Mouse (Mus musculus) intestine, embryonic 16.5 days (tissue): ENCODE measurements at regions not wholly inside any gene's neighbourhood (a gene's known extent, or its start where the extent isn't known, plus 50 kb on each side); places are given as distances from the start of the nearest gene placed in this dataset.

Experiments used
- ATAC-seq: fragments of 200-750 bp; cut with Nextera tagmentation; 2 replicates; pipeline ENCODE4 v1.8.0; 2017; ENCODE audit warnings: moderate TSS enrichment, moderate library complexity
- H3K27ac ChIP-seq: fragments of 300-500 bp; sonication (generic); 2 replicates; pipeline ENCODE4 v1.5.1; 2014; ENCODE audit warnings: mild to moderate bottlenecking, low read length
- H3K27me3 ChIP-seq: fragments of 300-500 bp; sonication (generic); replicated peaks from 2 replicates; pipeline ENCODE4 v1.6.1; 2014; ENCODE audit warnings: low read length, control low read depth, mixed read lengths; ENCODE audit not compliant: control insufficient read depth, insufficient read depth
- H3K36me3 ChIP-seq: fragments of 300-500 bp; sonication (generic); 2 replicates; pipeline ENCODE4 v1.6.1; 2014; ENCODE audit warnings: low read length, control low read depth; ENCODE audit not compliant: control insufficient read depth, insufficient read depth
- H3K4me1 ChIP-seq: fragments of 300-500 bp; sonication (generic); 2 replicates; pipeline ENCODE4 v1.6.1; 2014; ENCODE audit warnings: low read length, control low read depth, mixed read lengths; ENCODE audit not compliant: control insufficient read depth, insufficient read depth
- H3K4me2 ChIP-seq: fragments of 300-500 bp; sonication (generic); 2 replicates; pipeline ENCODE4 v1.6.1; 2014; ENCODE audit warnings: low read depth, low read length, control low read depth
- H3K4me3 ChIP-seq: fragments of 300-500 bp; sonication (generic); 2 replicates; pipeline ENCODE4 v1.5.1; 2014; ENCODE audit warnings: mild to moderate bottlenecking, low read length
- H3K9ac ChIP-seq: fragments of 300-500 bp; sonication (generic); 2 replicates; pipeline ENCODE4 v1.6.1; 2014; ENCODE audit warnings: low read depth, low read length
- H3K9me3 ChIP-seq: fragments of 300-500 bp; sonication (generic); 2 replicates; pipeline ENCODE4 v1.6.1; 2016; ENCODE audit warnings: low read length, control low read depth; ENCODE audit not compliant: control insufficient read depth
- WGBS: fragments of 180-500 bp; shearing (Covaris S2); extraction: QIAGEN DNeasy Blood & Tissue Kit; methylation state at CpG from one replicate; pipeline ENCODE4 v1.1.7; 2014; 5-methylcytosine and 5-hydroxymethylcytosine counted together

- no peaks in the 10 kb centered on the region for H3K27me3 ChIP-seq
- no peak overlapping the region for H3K4me3 ChIP-seq
- no peaks in the 10 kb centered on the region for H3K9me3 ChIP-seq
- no peak overlapping the region for H3K4me2 ChIP-seq
- H3K4me1 ChIP-seq = peaks cover 3% of the 10 kb centered on the region; the same call in 1 of the 2 replicates
- 89% methylated on average over 2 of the region's 2 CpGs for WGBS
- H3K9ac ChIP-seq = no peak overlapping the region
- ATAC-seq = no peak
- no peak overlapping the region for H3K27ac ChIP-seq
- H3K36me3 ChIP-seq = no peaks in the 10 kb centered on the region
Measured at GRCm38 (mm10) chr7:129818833-129819232, 227.2 kb downstream of the Wdr11 start.

GRCm38 (mm10) chr7:129819651-129820050 is 228.0 kb downstream of the Wdr11 start:
- Histone ChIP-seq H3K27ac (no peak overlapping the region), H3K4me1 (no peaks in the 10 kb centered on the region), H3K27me3 (no peaks in the 10 kb centered on the region), H3K36me3 (no peaks in the 10 kb centered on the region), H3K4me2 (no peak overlapping the region), H3K9ac (no peak overlapping the region), H3K9me3 (no peaks in the 10 kb centered on the region), H3K4me3 (no peak overlapping the region)
- WGBS = 87% methylated on average over 5 of the region's 5 CpGs
- no peak for ATAC-seq

DNA sequence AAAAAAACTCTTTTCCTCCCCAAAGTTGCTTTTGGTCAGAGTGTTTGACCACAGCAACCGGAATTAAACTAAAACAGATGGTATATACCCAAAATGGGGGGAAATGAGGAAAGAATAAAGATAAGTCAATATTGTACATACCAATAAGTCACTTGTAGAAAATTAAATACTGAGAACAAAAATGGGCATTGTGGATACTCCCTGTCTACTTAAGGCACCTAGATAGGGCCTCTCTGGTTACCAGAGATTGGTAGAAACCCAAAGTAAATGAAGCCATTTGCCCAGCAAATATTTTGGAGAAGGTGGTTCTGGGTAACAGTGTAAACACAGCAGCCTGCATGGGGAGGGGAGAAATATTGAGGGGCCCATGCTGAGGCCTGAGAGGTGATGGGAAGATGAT is 237.3 kb downstream of the Wdr11 start:
- H3K36me3 ChIP-seq = no peaks in the 10 kb centered on the region
- WGBS = 88% methylated on average over 1 of the region's 1 CpGs
- no peaks in the 10 kb centered on the region for H3K27me3 ChIP-seq
- H3K9ac ChIP-seq = no peak overlapping the region
- no peaks in the 10 kb centered on the region for H3K4me1 ChIP-seq
- ATAC-seq = no peak
- no peaks in the 10 kb centered on the region for H3K9me3 ChIP-seq
- H3K4me3 ChIP-seq = no peak overlapping the region
- H3K27ac ChIP-seq = no peak overlapping the region
- no peak overlapping the region for H3K4me2 ChIP-seq

GRCm38 (mm10) chr7:129832830-129833229 is 241.2 kb downstream of the Wdr11 start:
- no peak overlapping the region for H3K27ac ChIP-seq

DNA sequence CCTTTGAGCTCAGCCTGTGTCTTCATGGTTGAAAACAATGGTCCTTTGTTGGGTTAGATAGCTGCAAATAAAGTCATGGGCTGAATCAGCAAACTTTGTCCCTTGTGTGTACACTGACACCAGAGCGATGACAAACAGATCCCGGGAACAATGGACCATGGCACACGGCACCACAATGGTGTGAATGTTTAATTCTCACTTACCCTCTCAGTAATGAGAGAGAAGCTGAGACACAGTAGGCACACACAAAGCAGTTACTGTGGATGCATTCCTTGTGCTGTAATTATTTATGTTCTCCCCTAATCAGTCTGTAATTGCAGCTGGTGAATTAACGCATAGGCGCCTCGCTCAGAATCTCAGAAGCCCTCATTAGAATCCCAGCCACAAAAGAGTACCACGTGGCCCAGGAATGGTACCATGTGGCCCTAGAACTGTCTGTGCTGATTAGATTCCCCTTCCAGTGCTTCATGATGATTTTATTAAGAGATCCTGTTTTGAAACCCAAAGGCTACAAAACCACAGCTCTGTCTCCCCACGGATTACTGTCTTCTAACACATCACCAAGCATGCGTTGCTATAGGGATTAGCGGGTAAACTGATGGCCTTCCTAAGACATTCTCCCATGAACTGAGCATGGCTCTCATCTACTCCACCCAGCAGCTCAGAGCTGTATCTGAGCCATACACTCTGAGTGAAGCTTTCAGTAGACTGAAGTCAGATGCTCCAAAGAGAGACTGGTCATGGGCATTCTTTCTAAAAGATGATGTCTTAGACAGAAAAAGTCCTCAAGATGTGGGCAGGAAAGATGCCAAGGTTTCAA is 250.8 kb downstream of the Wdr11 start:
- Histone ChIP-seq H3K9me3 (no peaks in the 10 kb centered on the region), H3K36me3 (no peaks in the 10 kb centered on the region), H3K27ac (no peak overlapping the region), H3K27me3 (no peaks in the 10 kb centered on the region), H3K4me1 (no peaks in the 10 kb centered on the region), H3K4me2 (no peak overlapping the region), H3K4me3 (no peak overlapping the region), H3K9ac (no peak overlapping the region)
- 66% methylated on average over 10 of the region's 10 CpGs for WGBS
- peak; percentile 60 for ATAC-seq

More at GRCm38 (mm10) chr7:129832830-129833229, 241.2 kb downstream of the Wdr11 start:
- H3K9ac ChIP-seq = no peak overlapping the region
- H3K4me3 ChIP-seq = no peak overlapping the region
- 84% methylated on average over 8 of the region's 8 CpGs for WGBS
- no peak overlapping the region for H3K4me2 ChIP-seq
- no peak for ATAC-seq
- no peaks in the 10 kb centered on the region for H3K36me3 ChIP-seq
- H3K27me3 ChIP-seq = no peaks in the 10 kb centered on the region
- H3K9me3 ChIP-seq = no peaks in the 10 kb centered on the region
- no peaks in the 10 kb centered on the region for H3K4me1 ChIP-seq

- Histone ChIP-seq H3K4me2 (no peak overlapping the region), H3K9me3 (no peaks in the 10 kb centered on the region), H3K36me3 (no peaks in the 10 kb centered on the region), H3K27me3 (no peaks in the 10 kb centered on the region), H3K4me1 (no peaks in the 10 kb centered on the region), H3K9ac (no peak overlapping the region), H3K27ac (no peak overlapping the region), H3K4me3 (no peak overlapping the region)
- WGBS = 65% methylated on average over 5 of the region's 5 CpGs
- ATAC-seq = no peak
Measured at GRCm38 (mm10) chr7:129847136-129847535, 255.5 kb downstream of the Wdr11 start.

DNA sequence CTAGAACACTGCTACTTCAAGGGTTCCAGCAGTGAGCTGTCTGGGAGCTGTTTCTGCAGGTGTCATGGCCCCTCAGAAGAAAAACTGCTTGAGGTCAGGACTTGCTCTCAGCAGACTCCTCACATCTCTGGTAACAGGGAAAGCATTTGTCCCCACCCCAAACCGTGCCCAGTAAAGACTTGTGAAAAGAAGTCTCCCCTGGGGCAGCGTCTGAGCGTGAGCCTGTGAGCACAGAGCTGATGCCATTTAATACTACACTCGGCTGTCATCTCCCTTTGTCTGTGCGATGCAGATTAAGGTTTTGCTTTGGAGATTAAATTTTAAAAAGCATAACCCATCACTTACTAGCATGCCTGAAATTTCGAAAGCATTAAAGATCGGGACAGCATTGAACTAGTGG is 261.9 kb downstream of the Wdr11 start:
- WGBS = 71% methylated on average over 7 of the region's 7 CpGs
- ATAC-seq = no peak
- Histone ChIP-seq H3K36me3 (no peaks in the 10 kb centered on the region), H3K27me3 (no peaks in the 10 kb centered on the region), H3K4me1 (no peaks in the 10 kb centered on the region), H3K9ac (no peak overlapping the region), H3K27ac (no peak overlapping the region), H3K9me3 (no peaks in the 10 kb centered on the region), H3K4me2 (no peak overlapping the region), H3K4me3 (no peak overlapping the region)

DNA sequence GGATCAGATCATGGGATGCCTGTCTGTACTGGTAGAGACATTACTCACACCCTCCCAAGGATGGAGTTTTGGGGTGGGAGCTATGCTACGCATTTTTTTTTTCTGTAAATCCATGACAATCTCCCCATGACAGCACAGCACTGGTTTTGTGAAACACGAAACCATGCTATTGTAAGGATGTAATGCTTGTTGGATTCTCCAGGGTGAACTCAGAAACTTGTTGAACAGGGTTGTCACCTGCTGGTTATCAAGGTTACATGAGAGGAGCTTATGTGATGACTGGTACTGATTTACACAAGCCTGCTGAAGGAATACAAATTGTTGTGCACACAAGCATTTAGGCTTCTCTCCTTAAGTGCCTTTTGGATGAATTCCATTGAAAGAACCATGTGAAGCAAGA is 263.3 kb downstream of the Wdr11 start:
- no peak overlapping the region for H3K9ac ChIP-seq
- H3K27ac ChIP-seq = no peak overlapping the region
- H3K9me3 ChIP-seq = no peaks in the 10 kb centered on the region
- no peak overlapping the region for H3K4me2 ChIP-seq
- no peaks in the 10 kb centered on the region for H3K4me1 ChIP-seq
- 79% methylated on average over 2 of the region's 2 CpGs for whole genome bisulfite sequencing
- ATAC-seq = no peak
- no peak overlapping the region for H3K4me3 ChIP-seq
- H3K27me3 ChIP-seq = no peaks in the 10 kb centered on the region
- H3K36me3 ChIP-seq = no peaks in the 10 kb centered on the region

- no peak overlapping the region for H3K9ac ChIP-seq
- H3K4me1 ChIP-seq = no peaks in the 10 kb centered on the region
- WGBS = 16% methylated on average over 1 of the region's 1 CpGs
- no peak for ATAC-seq
- H3K4me3 ChIP-seq = no peak overlapping the region
- no peaks in the 10 kb centered on the region for H3K9me3 ChIP-seq
- H3K27ac ChIP-seq = no peak overlapping the region
- no peaks in the 10 kb centered on the region for H3K27me3 ChIP-seq
- no peaks in the 10 kb centered on the region for H3K36me3 ChIP-seq
- H3K4me2 ChIP-seq = no peak overlapping the region
Measured at GRCm38 (mm10) chr7:129862966-129863365, 271.3 kb downstream of the Wdr11 start.

DNA sequence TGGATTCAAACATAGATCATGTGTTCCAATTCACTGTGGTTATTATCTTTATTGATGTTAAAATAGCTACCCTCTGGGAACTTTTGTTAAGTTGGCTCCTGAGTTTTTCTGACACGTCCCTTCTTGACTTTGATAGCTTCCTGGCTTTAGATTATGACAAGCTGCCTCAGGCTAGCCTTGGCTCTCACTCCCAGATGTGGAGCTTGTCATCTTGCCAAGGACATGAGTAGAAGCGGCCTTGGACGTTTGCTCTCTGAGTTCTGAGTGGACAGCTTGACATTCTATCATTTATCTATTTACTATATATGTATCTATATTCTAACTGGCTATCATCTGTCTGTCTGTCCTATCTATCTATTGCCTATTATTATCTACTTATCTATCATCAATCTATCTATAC is 273.9 kb downstream of the Wdr11 start:
- no peaks in the 10 kb centered on the region for H3K27me3 ChIP-seq
- no peak for ATAC-seq
- H3K9ac ChIP-seq = no peak overlapping the region
- WGBS = 61% methylated on average over 3 of the region's 3 CpGs
- H3K4me1 ChIP-seq = no peaks in the 10 kb centered on the region
- no peak overlapping the region for H3K4me2 ChIP-seq
- H3K27ac ChIP-seq = no peak overlapping the region
- H3K36me3 ChIP-seq = no peaks in the 10 kb centered on the region
- no peaks in the 10 kb centered on the region for H3K9me3 ChIP-seq
- H3K4me3 ChIP-seq = no peak overlapping the region
